Comparison of ENCODE assay signal across 20 mouse cellular contexts in genomic region chr14:55157322-55158065, GRCm38 (mm10). TPM values are rescaled to one million over a fixed set of nuclear protein-coding genes. Genes with fewer than 3 reads are reported as not detected.
A peak's percentile ranks its signal among the peaks of the same experiment; 100 is the strongest.
DNase-seq lines count a peak whose midpoint lies in the region; ATAC-seq and TF ChIP-seq lines count a peak whose summit lies in the region.
"Had no signal": no experiment of that assay in that cellular context is flagged by ENCODE, and none has a peak within 500 bp of the region (broad histone marks: within the 10 kb centered on the region; RNA-seq: fewer than 3 reads in every experiment).

No protein-coding gene starts in this region.

- H3K27ac ChIP-seq in embryonic facial prominence, embryonic 14.5 days (replicated peaks; ENCODE audit: low read depth, low read length): no peak overlapping the region
- H3K27ac ChIP-seq in embryonic facial prominence, embryonic 10.5 days (replicated peaks): no peak overlapping the region
- no peak overlapping the region for H3K27ac ChIP-seq in limb, embryonic 13.5 days
- H3K27ac ChIP-seq in limb, embryonic 10.5 days: no peak overlapping the region
- peak overlapping the region; percentile 60 for H3K27ac ChIP-seq in intestine, postnatal 0 days (ENCODE audit: low read depth, low read length)
- no peak overlapping the region for H3K27ac ChIP-seq in limb, embryonic 14.5 days (replicated peaks; ENCODE audit: low read depth, low read length)
- H3K27ac ChIP-seq in hindbrain, embryonic 13.5 days: no peak overlapping the region
- H3K27ac ChIP-seq: embryonic facial prominence, embryonic 15.5 days; forebrain, embryonic 10.5 days; heart, embryonic 10.5 days; left cerebral cortex, adult 2 months; midbrain, embryonic 12.5 days had no signal

- no peak for TF ChIP-seq POLR2A in limb, embryonic 14.5 days (IDR thresholded peaks at IDR 0.05; ENCODE audit: borderline replicate concordance, extremely low read depth, insufficient read depth, insufficient read length)

- TF ChIP-seq CTCF in intestine, postnatal 0 days (IDR thresholded peaks at IDR 0.05; ENCODE audit: low read depth): peak; percentile 19

- no peaks in the 10 kb centered on the region for H3K36me3 ChIP-seq in embryonic facial prominence, embryonic 14.5 days (ENCODE audit: control insufficient read depth, insufficient read depth, low read length)
- no peaks in the 10 kb centered on the region for H3K36me3 ChIP-seq in embryonic facial prominence, embryonic 10.5 days (replicated peaks)
- H3K36me3 ChIP-seq in limb, embryonic 13.5 days: no peaks in the 10 kb centered on the region
- no peaks in the 10 kb centered on the region for H3K36me3 ChIP-seq in limb, embryonic 10.5 days
- no peaks in the 10 kb centered on the region for H3K36me3 ChIP-seq in intestine, postnatal 0 days (ENCODE audit: control insufficient read depth, insufficient read depth)
- H3K36me3 ChIP-seq in limb, embryonic 14.5 days (ENCODE audit: control insufficient read depth, insufficient read depth, low read length): no peaks in the 10 kb centered on the region
- H3K36me3 ChIP-seq in hindbrain, embryonic 13.5 days: no peaks in the 10 kb centered on the region
- H3K36me3 ChIP-seq: embryonic facial prominence, embryonic 15.5 days; forebrain, embryonic 10.5 days; heart, embryonic 10.5 days; midbrain, embryonic 12.5 days had no signal

- H3K9me3 ChIP-seq in embryonic facial prominence, embryonic 14.5 days (ENCODE audit: control insufficient read depth, low read length): no peaks in the 10 kb centered on the region
- H3K9me3 ChIP-seq in embryonic facial prominence, embryonic 10.5 days: no peaks in the 10 kb centered on the region
- H3K9me3 ChIP-seq in limb, embryonic 13.5 days: no peaks in the 10 kb centered on the region
- H3K9me3 ChIP-seq in limb, embryonic 10.5 days (replicated peaks): no peaks in the 10 kb centered on the region
- H3K9me3 ChIP-seq in intestine, postnatal 0 days (ENCODE audit: control insufficient read depth): no peaks in the 10 kb centered on the region
- H3K9me3 ChIP-seq in limb, embryonic 14.5 days (ENCODE audit: control insufficient read depth, low read length): no peaks in the 10 kb centered on the region
- H3K9me3 ChIP-seq in hindbrain, embryonic 13.5 days: no peaks in the 10 kb centered on the region
- H3K9me3 ChIP-seq: embryonic facial prominence, embryonic 15.5 days; forebrain, embryonic 10.5 days; heart, embryonic 10.5 days; midbrain, embryonic 12.5 days had no signal

- DNase-seq in embryonic facial prominence, embryonic 14.5 days (ENCODE audit: low spot score): peak; percentile 52
- DNase-seq in embryonic facial prominence, embryonic 10.5 days (ENCODE audit: low spot score): no peak
- DNase-seq in limb, embryonic 10.5 days (ENCODE audit: low spot score): no peak
- DNase-seq in limb, embryonic 14.5 days (ENCODE audit: low spot score): peak; percentile 14
- DNase-seq in ovary, adult 18-20 months (ENCODE audit: low spot score): no peak
- DNase-seq: adrenal gland, postnatal 14 days; cerebellum, adult 8-10 months; gastrocnemius, postnatal 14 days; lung, postnatal 4 days; retina, postnatal 1 day; thymus, adult 2 months had no signal

- H3K4me1 ChIP-seq in embryonic facial prominence, embryonic 14.5 days (ENCODE audit: control insufficient read depth, insufficient read depth, low read length): no peaks in the 10 kb centered on the region
- H3K4me1 ChIP-seq in embryonic facial prominence, embryonic 10.5 days: peaks cover 10% of the 10 kb centered on the region
- H3K4me1 ChIP-seq in limb, embryonic 13.5 days: no peaks in the 10 kb centered on the region; the same call in 1 of the 2 replicates
- H3K4me1 ChIP-seq in limb, embryonic 10.5 days: peaks cover 4% of the 10 kb centered on the region; the same call in 1 of the 2 replicates
- no peaks in the 10 kb centered on the region; the same call in 1 of the 2 replicates for H3K4me1 ChIP-seq in intestine, postnatal 0 days (replicated peaks; ENCODE audit: control insufficient read depth, insufficient read depth, low read length)
- H3K4me1 ChIP-seq in limb, embryonic 14.5 days (ENCODE audit: control insufficient read depth, insufficient read depth, low read length): no peaks in the 10 kb centered on the region
- H3K4me1 ChIP-seq in hindbrain, embryonic 13.5 days (replicated peaks): peaks cover 5% of the 10 kb centered on the region; the same call in 1 of the 2 replicates

- no peak overlapping the region for H3K4me3 ChIP-seq in embryonic facial prominence, embryonic 14.5 days (ENCODE audit: low read depth, low read length)
- no peak overlapping the region for H3K4me3 ChIP-seq in embryonic facial prominence, embryonic 10.5 days
- no peak overlapping the region for H3K4me3 ChIP-seq in limb, embryonic 13.5 days
- no peak overlapping the region for H3K4me3 ChIP-seq in limb, embryonic 10.5 days
- H3K4me3 ChIP-seq in intestine, postnatal 0 days (ENCODE audit: low read depth, low read length): no peak overlapping the region
- H3K4me3 ChIP-seq in limb, embryonic 14.5 days (replicated peaks; ENCODE audit: low read length): no peak overlapping the region
- no peak overlapping the region for H3K4me3 ChIP-seq in hindbrain, embryonic 13.5 days
- H3K4me3 ChIP-seq: embryonic facial prominence, embryonic 15.5 days; forebrain, embryonic 10.5 days; heart, embryonic 10.5 days; left cerebral cortex, adult 2 months; midbrain, embryonic 12.5 days had no signal

- no peaks in the 10 kb centered on the region for H3K27me3 ChIP-seq in embryonic facial prominence, embryonic 14.5 days (replicated peaks; ENCODE audit: control insufficient read depth, insufficient read depth, low read length)
- no peaks in the 10 kb centered on the region for H3K27me3 ChIP-seq in embryonic facial prominence, embryonic 10.5 days (replicated peaks; ENCODE audit: low read depth, poor library complexity, severe bottlenecking)
- H3K27me3 ChIP-seq in limb, embryonic 13.5 days: no peaks in the 10 kb centered on the region
- no peaks in the 10 kb centered on the region for H3K27me3 ChIP-seq in limb, embryonic 10.5 days (ENCODE audit: low read depth, poor library complexity, severe bottlenecking)
- H3K27me3 ChIP-seq in intestine, postnatal 0 days (replicated peaks; ENCODE audit: control insufficient read depth, insufficient read depth, low read length): no peaks in the 10 kb centered on the region
- H3K27me3 ChIP-seq in limb, embryonic 14.5 days (ENCODE audit: control insufficient read depth, insufficient read depth, low read length): no peaks in the 10 kb centered on the region
- H3K27me3 ChIP-seq in hindbrain, embryonic 13.5 days: no peaks in the 10 kb centered on the region
- H3K27me3 ChIP-seq: embryonic facial prominence, embryonic 15.5 days had no signal

- no peak overlapping the region for H3K4me2 ChIP-seq in embryonic facial prominence, embryonic 14.5 days (ENCODE audit: low read depth, low read length)
- H3K4me2 ChIP-seq in limb, embryonic 13.5 days (replicated peaks): no peak overlapping the region
- peak overlapping the region; percentile 18 for H3K4me2 ChIP-seq in intestine, postnatal 0 days (replicated peaks; ENCODE audit: low read depth)
- H3K4me2 ChIP-seq in limb, embryonic 14.5 days (replicated peaks; ENCODE audit: low read depth, low read length, severe bottlenecking): no peak overlapping the region
- no peak overlapping the region for H3K4me2 ChIP-seq in hindbrain, embryonic 13.5 days
- H3K4me2 ChIP-seq: embryonic facial prominence, embryonic 15.5 days; midbrain, embryonic 12.5 days had no signal

- WGBS in embryonic facial prominence, embryonic 14.5 days: 64% methylated on average over 12 of the region's 12 CpGs
- 79% methylated on average over 12 of the region's 12 CpGs for WGBS in embryonic facial prominence, embryonic 10.5 days
- 69% methylated on average over 12 of the region's 12 CpGs for WGBS in limb, embryonic 13.5 days
- 72% methylated on average over 12 of the region's 12 CpGs for WGBS in limb, embryonic 10.5 days
- WGBS in intestine, postnatal 0 days: 24% methylated on average over 12 of the region's 12 CpGs
- WGBS in limb, embryonic 14.5 days: 62% methylated on average over 12 of the region's 12 CpGs
- 65% methylated on average over 12 of the region's 12 CpGs for WGBS in hindbrain, embryonic 13.5 days

- peak; percentile 38; the same call in 1 of the 2 replicates for ATAC-seq in embryonic facial prominence, embryonic 14.5 days (ENCODE audit: low read depth)
- peak; percentile 44; the same call in 1 of the 2 replicates for ATAC-seq in limb, embryonic 13.5 days (ENCODE audit: low FRiP score, low read depth)
- ATAC-seq in intestine, postnatal 0 days: peak; percentile 42
- ATAC-seq in limb, embryonic 14.5 days (ENCODE audit: low FRiP score, low read depth): peak; percentile 44; the same call in 1 of the 2 replicates
- no peak for ATAC-seq in hindbrain, embryonic 13.5 days (ENCODE audit: low FRiP score)

- H3K9ac ChIP-seq in embryonic facial prominence, embryonic 14.5 days (ENCODE audit: low read depth, low read length): no peak overlapping the region
- no peak overlapping the region for H3K9ac ChIP-seq in limb, embryonic 13.5 days
- no peak overlapping the region for H3K9ac ChIP-seq in intestine, postnatal 0 days (ENCODE audit: low read depth, low read length)
- no peak overlapping the region for H3K9ac ChIP-seq in limb, embryonic 14.5 days (ENCODE audit: low read depth, low read length, severe bottlenecking)
- H3K9ac ChIP-seq in hindbrain, embryonic 13.5 days: no peak overlapping the region
- H3K9ac ChIP-seq: embryonic facial prominence, embryonic 15.5 days; midbrain, embryonic 12.5 days had no signal

RNA-seq across cellular contexts. Expression of gene Jph4, which starts 40.8 kb away (rescaled TPM):
- polyA plus RNA-seq in embryonic facial prominence, embryonic 14.5 days (2014; fragmentation: Nextera tagmentation; extraction: Ambion mirVana): 3.0 and 3.8 TPM in 2 replicates
- 0.45 and 0.81 TPM in 2 replicates for polyA plus RNA-seq in embryonic facial prominence, embryonic 10.5 days (2016; fragmentation: Nextera tagmentation; extraction: Ambion mirVana)
- polyA plus RNA-seq in limb, embryonic 13.5 days (2015; fragmentation: Nextera tagmentation; extraction: Ambion mirVana): 1.9 and 2.2 TPM in 2 replicates
- polyA plus RNA-seq in limb, embryonic 10.5 days (2016; fragmentation: Nextera tagmentation; extraction: Ambion mirVana): 0.03 and 0.08 TPM in 2 replicates
- 0.90 and 0.93 TPM in 2 replicates for polyA plus RNA-seq in intestine, postnatal 0 days (2015; fragmentation: Nextera tagmentation; extraction: Ambion mirVana)
- polyA plus RNA-seq in limb, embryonic 14.5 days (2012; rRNA removed): 10.4 and 11.2 TPM in 2 replicates
- polyA plus RNA-seq in limb, embryonic 14.5 days (2014; fragmentation: Nextera tagmentation; extraction: Ambion mirVana): 2.5 and 3.0 TPM in 2 replicates
- polyA plus RNA-seq in hindbrain, embryonic 13.5 days (2015; fragmentation: Nextera tagmentation; extraction: Ambion mirVana): 22.2 and 22.6 TPM in 2 replicates
- polyA plus RNA-seq: liver, embryonic 16.5 days had no signal

RNA-seq across cellular contexts. Expression of gene Ap1g2, which starts 51.1 kb away (rescaled TPM):
- 15.3 and 17.6 TPM in 2 replicates for polyA plus RNA-seq in embryonic facial prominence, embryonic 14.5 days (2014; fragmentation: Nextera tagmentation; extraction: Ambion mirVana)
- 14.5 and 15.8 TPM in 2 replicates for polyA plus RNA-seq in embryonic facial prominence, embryonic 10.5 days (2016; fragmentation: Nextera tagmentation; extraction: Ambion mirVana)
- polyA plus RNA-seq in limb, embryonic 13.5 days (2015; fragmentation: Nextera tagmentation; extraction: Ambion mirVana): 13.1 and 13.7 TPM in 2 replicates
- polyA plus RNA-seq in limb, embryonic 10.5 days (2016; fragmentation: Nextera tagmentation; extraction: Ambion mirVana): 10.6 and 12.5 TPM in 2 replicates
- polyA plus RNA-seq in intestine, postnatal 0 days (2015; fragmentation: Nextera tagmentation; extraction: Ambion mirVana): 75.3 and 81.5 TPM in 2 replicates
- polyA plus RNA-seq in limb, embryonic 14.5 days (2012; rRNA removed): 22.9 and 31.4 TPM in 2 replicates
- polyA plus RNA-seq in limb, embryonic 14.5 days (2014; fragmentation: Nextera tagmentation; extraction: Ambion mirVana): 19.5 and 20.4 TPM in 2 replicates
- 6.5 and 6.6 TPM in 2 replicates for polyA plus RNA-seq in hindbrain, embryonic 13.5 days (2015; fragmentation: Nextera tagmentation; extraction: Ambion mirVana)

Comparison
In these comparisons a context has a peak if more than half of its experiments do, and no peak if none do; other contexts are left out.
1. DNase-seq: peak in embryonic facial prominence, embryonic 14.5 days (single experiment) and limb, embryonic 14.5 days (single experiment); none in embryonic facial prominence, embryonic 10.5 days (single experiment), limb, embryonic 10.5 days (single experiment) and ovary, adult 18-20 months (single experiment).